20 mouse cellular contexts compared by ENCODE assay signal in the genomic region with DNA sequence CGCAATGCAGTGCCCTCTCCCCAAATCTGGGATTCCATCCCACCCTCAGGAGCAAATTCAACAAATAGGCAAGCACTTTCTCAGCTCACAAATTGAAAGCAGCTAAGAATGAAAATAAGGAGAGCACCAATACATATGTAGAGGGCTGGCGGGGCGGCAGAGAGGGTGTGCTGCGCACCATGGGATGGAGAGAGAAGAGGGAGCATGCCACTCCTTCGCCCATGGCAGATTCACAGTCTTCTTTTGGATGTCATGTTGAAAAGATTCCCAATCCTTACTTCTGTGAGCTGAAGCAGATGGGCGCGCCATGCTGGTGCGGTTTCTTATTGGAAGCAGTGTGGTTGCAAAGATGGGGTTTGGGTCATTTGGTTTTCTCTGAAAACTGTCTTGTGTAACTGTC.
DNase-seq lines count a peak whose midpoint lies in the region; ATAC-seq and TF ChIP-seq lines count a peak whose summit lies in the region.
"Had no signal": no experiment of that assay in that cellular context is flagged by ENCODE, and none has a peak within 500 bp of the region (broad histone marks: within the 10 kb centered on the region; RNA-seq: fewer than 3 reads in every experiment).

No protein-coding gene starts in this region.

- ATAC-seq in forebrain, embryonic 15.5 days (replicated peaks) = no peak
- no peak for ATAC-seq in forebrain, embryonic 11.5 days (replicated peaks; ENCODE audit: low FRiP score)
- peak; percentile 80 for ATAC-seq in forebrain, postnatal 0 days
- ATAC-seq in forebrain, embryonic 13.5 days = no peak; the same call in 1 of the 2 replicates
- ATAC-seq: activated CD4-positive, CD25-positive, alpha-beta regulatory T cell, adult 4 months; Patski had no signal

- TF ChIP-seq CTCF in forebrain, postnatal 0 days (IDR thresholded peaks at IDR 0.05; ENCODE audit: low read depth) = no peak

- H3K4me2 ChIP-seq in forebrain, embryonic 15.5 days (replicated peaks) = no peak overlapping the region
- no peak overlapping the region for H3K4me2 ChIP-seq in forebrain, embryonic 11.5 days (ENCODE audit: low read depth, low read length, severe bottlenecking)
- H3K4me2 ChIP-seq in forebrain, postnatal 0 days (ENCODE audit: low read depth) = no peak overlapping the region
- no peak overlapping the region for H3K4me2 ChIP-seq in forebrain, embryonic 13.5 days
- H3K4me2 ChIP-seq: embryonic facial prominence, embryonic 12.5 days had no signal

- H3K9ac ChIP-seq in forebrain, embryonic 15.5 days (replicated peaks) = no peak overlapping the region
- H3K9ac ChIP-seq in forebrain, embryonic 11.5 days (ENCODE audit: low read length) = no peak overlapping the region
- no peak overlapping the region for H3K9ac ChIP-seq in forebrain, postnatal 0 days
- H3K9ac ChIP-seq in forebrain, embryonic 13.5 days = no peak overlapping the region
- H3K9ac ChIP-seq: embryonic facial prominence, embryonic 12.5 days had no signal

- no peaks in the 10 kb centered on the region for H3K9me3 ChIP-seq in forebrain, embryonic 15.5 days
- no peaks in the 10 kb centered on the region for H3K9me3 ChIP-seq in forebrain, embryonic 11.5 days (ENCODE audit: control insufficient read depth, low read length)
- H3K9me3 ChIP-seq in forebrain, postnatal 0 days (ENCODE audit: low read length) = no peaks in the 10 kb centered on the region
- H3K9me3 ChIP-seq in forebrain, embryonic 13.5 days (replicated peaks) = no peaks in the 10 kb centered on the region
- H3K9me3 ChIP-seq: embryonic facial prominence, embryonic 10.5 days; embryonic facial prominence, embryonic 12.5 days had no signal

- 87% methylated on average over 8 of the region's 8 CpGs for WGBS in forebrain, embryonic 15.5 days
- 95% methylated on average over 8 of the region's 8 CpGs for WGBS in forebrain, embryonic 11.5 days
- 76% methylated on average over 8 of the region's 8 CpGs for WGBS in forebrain, postnatal 0 days
- 92% methylated on average over 8 of the region's 8 CpGs for WGBS in forebrain, embryonic 13.5 days

- H3K4me3 ChIP-seq in forebrain, embryonic 15.5 days = no peak overlapping the region
- no peak overlapping the region for H3K4me3 ChIP-seq in forebrain, embryonic 11.5 days (ENCODE audit: low read depth, low read length)
- no peak overlapping the region for H3K4me3 ChIP-seq in forebrain, postnatal 0 days (ENCODE audit: low read depth, low read length)
- no peak overlapping the region for H3K4me3 ChIP-seq in forebrain, embryonic 13.5 days
- H3K4me3 ChIP-seq: embryonic facial prominence, embryonic 10.5 days; embryonic facial prominence, embryonic 12.5 days had no signal

- H3K4me1 ChIP-seq in forebrain, embryonic 15.5 days = no peaks in the 10 kb centered on the region; the same call in 1 of the 2 replicates
- H3K4me1 ChIP-seq in forebrain, embryonic 11.5 days (replicated peaks; ENCODE audit: control insufficient read depth, insufficient read depth, low read length) = no peaks in the 10 kb centered on the region
- no peaks in the 10 kb centered on the region for H3K4me1 ChIP-seq in forebrain, postnatal 0 days (ENCODE audit: insufficient read depth)
- H3K4me1 ChIP-seq in forebrain, embryonic 13.5 days = no peaks in the 10 kb centered on the region
- H3K4me1 ChIP-seq: embryonic facial prominence, embryonic 10.5 days; embryonic facial prominence, embryonic 12.5 days had no signal

- no peak for DNase-seq in forebrain, embryonic 11.5 days (ENCODE audit: low spot score)
- DNase-seq in forebrain, postnatal 0 days = peak; percentile 72
- DNase-seq in right cerebral cortex, postnatal 14 days = peak; percentile 9
- no peak for DNase-seq in right cerebral cortex, adult 2 months (ENCODE audit: low spot score in 2 of 2)
- peak; percentile 42 for DNase-seq in brain, embryonic 18.5 days (ENCODE audit: low read depth, low spot score)
- DNase-seq in kidney, adult 9 months = no peak
- DNase-seq: adrenal gland, adult 8-10 months; adrenal gland, postnatal 14 days; adrenal gland, postnatal 36 days; cerebellum, adult 11-12 months; cerebellum, adult 2 months; cerebellum, adult 9-10 months; cerebellum, postnatal 10 days; cerebellum, postnatal 25 days had no signal

- no peaks in the 10 kb centered on the region for H3K36me3 ChIP-seq in forebrain, embryonic 15.5 days
- H3K36me3 ChIP-seq in forebrain, embryonic 11.5 days (ENCODE audit: control insufficient read depth, insufficient read depth, low read length) = no peaks in the 10 kb centered on the region
- no peaks in the 10 kb centered on the region for H3K36me3 ChIP-seq in forebrain, postnatal 0 days (ENCODE audit: insufficient read depth)
- H3K36me3 ChIP-seq in forebrain, embryonic 13.5 days (ENCODE audit: poor library complexity, severe bottlenecking) = no peaks in the 10 kb centered on the region
- H3K36me3 ChIP-seq: embryonic facial prominence, embryonic 10.5 days; embryonic facial prominence, embryonic 12.5 days had no signal

- peak overlapping the region; percentile 27 for H3K27ac ChIP-seq in forebrain, embryonic 15.5 days (replicated peaks)
- H3K27ac ChIP-seq in forebrain, embryonic 11.5 days (ENCODE audit: low read depth, low read length) = no peak overlapping the region
- peak overlapping the region; percentile 29; the same call in 1 of the 2 replicates for H3K27ac ChIP-seq in forebrain, postnatal 0 days (ENCODE audit: low read depth, low read length)
- H3K27ac ChIP-seq in forebrain, embryonic 13.5 days = no peak overlapping the region
- H3K27ac ChIP-seq: embryonic facial prominence, embryonic 10.5 days; embryonic facial prominence, embryonic 12.5 days had no signal

- H3K27me3 ChIP-seq in forebrain, embryonic 15.5 days = no peaks in the 10 kb centered on the region
- H3K27me3 ChIP-seq in forebrain, embryonic 11.5 days (ENCODE audit: control insufficient read depth, insufficient read depth, low read length) = no peaks in the 10 kb centered on the region
- H3K27me3 ChIP-seq in forebrain, postnatal 0 days (ENCODE audit: insufficient read depth, low read length) = no peaks in the 10 kb centered on the region
- no peaks in the 10 kb centered on the region for H3K27me3 ChIP-seq in forebrain, embryonic 13.5 days
- H3K27me3 ChIP-seq: embryonic facial prominence, embryonic 12.5 days had no signal

Comparison
In these comparisons a context has a peak if more than half of its experiments do, and no peak if none do; other contexts are left out.
1. H3K27ac ChIP-seq: peak in forebrain, embryonic 15.5 days (single experiment) and forebrain, postnatal 0 days (single experiment); none in forebrain, embryonic 11.5 days (single experiment) and forebrain, embryonic 13.5 days (single experiment).
2. DNase-seq: peak in forebrain, postnatal 0 days (single experiment), right cerebral cortex, postnatal 14 days (single experiment) and brain, embryonic 18.5 days (single experiment); none in forebrain, embryonic 11.5 days (single experiment), right cerebral cortex, adult 2 months (0 of 2) and kidney, adult 9 months (single experiment).